Mouse (Mus musculus) limb, embryonic 10.5 days (tissue): Measurements from ENCODE around the gene Apof. TPM values are rescaled to one million over a fixed set of nuclear protein-coding genes. Genes with fewer than 3 reads are reported as not detected.
"Not testable (repeated sequence)": the region's sequence is repeated elsewhere in the genome, so short reads cannot be mapped to it uniquely, and the experiment has no call there.

ENCODE experiments used
- DNase-seq: peaks from one replicate; pipeline ENCODE4 v3.0.0-alpha.2; 2017; ENCODE audit warnings: low spot score
- H3K27ac ChIP-seq: fragments of 300-500 bp; sonication (generic); 2 replicates; pipeline ENCODE4 v1.5.1; 2016; ENCODE audit warnings: mild to moderate bottlenecking
- H3K27me3 ChIP-seq: fragments of 300-500 bp; sonication (generic); 2 replicates; pipeline ENCODE4 v1.6.1; 2016; ENCODE audit warnings: low read depth, mild to moderate bottlenecking; ENCODE audit not compliant: poor library complexity, severe bottlenecking
- H3K36me3 ChIP-seq: fragments of 300-500 bp; sonication (generic); 2 replicates; pipeline ENCODE4 v1.6.1; 2016; ENCODE audit warnings: mild to moderate bottlenecking, moderate library complexity
- H3K4me1 ChIP-seq: fragments of 300-500 bp; sonication (generic); 2 replicates; pipeline ENCODE4 v1.6.1; 2016
- H3K4me3 ChIP-seq: fragments of 300-500 bp; sonication (generic); 2 replicates; pipeline ENCODE4 v1.5.1; 2016; ENCODE audit warnings: mild to moderate bottlenecking, moderate library complexity
- H3K9me3 ChIP-seq: fragments of 300-500 bp; sonication (generic); replicated peaks from 2 replicates; pipeline ENCODE4 v1.6.1; 2016; ENCODE audit warnings: mild to moderate bottlenecking
- WGBS: fragments of 180-500 bp; shearing (Covaris S2); methylation state at CpG from one replicate; pipeline ENCODE4 v1.1.7; 2016; 5-methylcytosine and 5-hydroxymethylcytosine counted together
- polyA plus RNA-seq: library from polyadenylated mRNA; unstranded; fragments of >200 nt; fragmentation: Nextera tagmentation; extraction: Ambion mirVana; gene quantifications from 2 replicates; pipeline ENCODE4 v1.2.1, GENCODE M21; 2016

Gene Apof
- polyA plus RNA-seq, 1 experiment from 2014 or later, result not detected

- Histone ChIP-seq H3K4me1 (0 out of 2 replicates have a peak, but pooled peaks cover 10% of the 10 kb centered on the region), H3K27ac (no peak overlapping the region), H3K9me3 (no peaks in the 10 kb centered on the region), H3K36me3 (peaks cover 58% of the 10 kb centered on the region), H3K4me3 (no peak overlapping the region), H3K27me3 (no peaks in the 10 kb centered on the region)
- 65% methylated on average over 31 of the region's 31 CpGs for WGBS
- peak; percentile 85 for DNase-seq
These were observed 15.4 kb downstream of the Apof start for GRCm38 (mm10) chr10:128283604-128284579.

GRCm38 (mm10) chr10:128290594-128290993 lies 22.1 kb downstream of the Apof start:
- H3K4me3 ChIP-seq, H3K27ac ChIP-seq, H3K4me1 ChIP-seq, H3K9me3 ChIP-seq, H3K27me3 ChIP-seq, DNase-seq: not testable (repeated sequence)
- 75% methylated on average over 1 of the region's 1 CpGs for WGBS
- H3K36me3 ChIP-seq, result peaks cover 31% of the 10 kb centered on the region

GRCm38 (mm10) chr10:128296370-128297090 lies 28.1 kb downstream of the Apof start:
- Histone ChIP-seq H3K4me3 (no peak overlapping the region), H3K4me1 (no peaks in the 10 kb centered on the region), H3K27ac (no peak overlapping the region), H3K36me3 (peaks cover 10% of the 10 kb centered on the region), H3K27me3 (no peaks in the 10 kb centered on the region), H3K9me3 (no peaks in the 10 kb centered on the region)
- no peak for DNase-seq
- 82% methylated on average over 13 of the region's 13 CpGs for WGBS

GRCm38 (mm10) chr10:128297221-128297620 lies 28.8 kb downstream of the Apof start:
- Histone ChIP-seq H3K27ac (no peak overlapping the region), H3K36me3 (peaks cover 4% of the 10 kb centered on the region), H3K4me1 (peaks cover 2% of the 10 kb centered on the region), H3K4me3 (no peak overlapping the region), H3K9me3 (no peaks in the 10 kb centered on the region), H3K27me3 (no peaks in the 10 kb centered on the region)
- DNase-seq, result no peak
- WGBS, result 87% methylated on average over 4 of the region's 4 CpGs

GRCm38 (mm10) chr10:128297622-128298021 lies 29.2 kb downstream of the Apof start:
- no peak for DNase-seq
- Histone ChIP-seq H3K9me3 (no peaks in the 10 kb centered on the region), H3K27ac (no peak overlapping the region), H3K27me3 (no peaks in the 10 kb centered on the region), H3K36me3 (0 out of 2 replicates have a peak, but pooled peaks cover under 1% of the 10 kb centered on the region), H3K4me1 (peaks cover 6% of the 10 kb centered on the region), H3K4me3 (no peak overlapping the region)
- WGBS, result 85% methylated on average over 11 of the region's 11 CpGs

- no peak overlapping the region for H3K27ac ChIP-seq
- 86% methylated on average over 6 of the region's 6 CpGs for WGBS
- no peaks in the 10 kb centered on the region for H3K27me3 ChIP-seq
- H3K36me3 ChIP-seq, result no peaks in the 10 kb centered on the region
- H3K4me1 ChIP-seq, result peaks cover 6% of the 10 kb centered on the region
- H3K9me3 ChIP-seq, result no peaks in the 10 kb centered on the region
- DNase-seq, result no peak
- H3K4me3 ChIP-seq, result no peak overlapping the region
These were observed 29.8 kb downstream of the Apof start for GRCm38 (mm10) chr10:128298243-128298642.

GRCm38 (mm10) chr10:128298702-128299171 lies 30.3 kb downstream of the Apof start, which contains the start of gene Il23a:
Gene Il23a (minus strand): TSS chr10:128298752.
- Histone ChIP-seq H3K4me1 (peaks cover 8% of the 10 kb centered on the region), H3K27me3 (no peaks in the 10 kb centered on the region), H3K36me3 (no peaks in the 10 kb centered on the region), H3K27ac (no peak within 1 kb of the TSS), H3K4me3 (no peak within 1 kb of the TSS), H3K9me3 (no peaks in the 10 kb centered on the region)
- DNase-seq, result no peak
- 85% methylated on average over 11 of the region's 11 CpGs for WGBS

GRCm38 (mm10) chr10:128302357-128302756 lies 33.9 kb downstream of the Apof start:
- Histone ChIP-seq H3K27ac (peak overlapping the region; percentile 94), H3K27me3 (no peaks in the 10 kb centered on the region), H3K4me1 (peaks cover 17% of the 10 kb centered on the region), H3K4me3 (peak overlapping the region; percentile 66), H3K36me3 (peaks cover 10% of the 10 kb centered on the region), H3K9me3 (no peaks in the 10 kb centered on the region)
- WGBS, result 47% methylated on average over 3 of the region's 3 CpGs
- DNase-seq, result no peak

- Histone ChIP-seq H3K9me3 (no peaks in the 10 kb centered on the region), H3K36me3 (peaks cover 10% of the 10 kb centered on the region), H3K27ac (peak overlapping the region; percentile 94), H3K4me1 (peaks cover 17% of the 10 kb centered on the region), H3K4me3 (peak overlapping the region; percentile 66), H3K27me3 (no peaks in the 10 kb centered on the region)
- 1% methylated on average over 9 of the region's 9 CpGs for WGBS
- no peak for DNase-seq
These were observed 34.3 kb downstream of the Apof start for GRCm38 (mm10) chr10:128302785-128303125.

GRCm38 (mm10) chr10:128303126-128304021 lies 34.9 kb downstream of the Apof start, which contains the start of gene Pan2:
Gene Pan2 (plus strand): TSS chr10:128303335.
- H3K36me3 ChIP-seq, result peaks cover 16% of the 10 kb centered on the region
- H3K27ac ChIP-seq, result peak within 1 kb of the TSS; percentile 94
- peaks cover 17% of the 10 kb centered on the region for H3K4me1 ChIP-seq
- no peaks in the 10 kb centered on the region for H3K9me3 ChIP-seq
- peak; percentile 99 for DNase-seq
- 1% methylated on average over 37 of the region's 37 CpGs for WGBS
- H3K27me3 ChIP-seq, result no peaks in the 10 kb centered on the region
- H3K4me3 ChIP-seq, result peak within 1 kb of the TSS; percentile 66

- WGBS, result 94% methylated on average over 7 of the region's 7 CpGs
- peaks cover 75% of the 10 kb centered on the region for H3K36me3 ChIP-seq
- no peak for DNase-seq
- H3K27me3 ChIP-seq, result no peaks in the 10 kb centered on the region
- H3K27ac ChIP-seq, result no peak overlapping the region
- no peak overlapping the region for H3K4me3 ChIP-seq
- no peaks in the 10 kb centered on the region for H3K4me1 ChIP-seq
- no peaks in the 10 kb centered on the region for H3K9me3 ChIP-seq
These were observed 41.2 kb downstream of the Apof start for GRCm38 (mm10) chr10:128309654-128310053.

- Histone ChIP-seq H3K27ac (no peak overlapping the region), H3K36me3 (peaks cover 80% of the 10 kb centered on the region), H3K4me3 (no peak overlapping the region), H3K9me3 (no peaks in the 10 kb centered on the region), H3K4me1 (no peaks in the 10 kb centered on the region), H3K27me3 (no peaks in the 10 kb centered on the region)
- 92% methylated on average over 11 of the region's 11 CpGs for whole genome bisulfite sequencing
- no peak for DNase-seq
These were observed 41.7 kb downstream of the Apof start for GRCm38 (mm10) chr10:128310177-128310576.
